ENCODE assay signal across 9 mouse cellular contexts in the genomic region with DNA sequence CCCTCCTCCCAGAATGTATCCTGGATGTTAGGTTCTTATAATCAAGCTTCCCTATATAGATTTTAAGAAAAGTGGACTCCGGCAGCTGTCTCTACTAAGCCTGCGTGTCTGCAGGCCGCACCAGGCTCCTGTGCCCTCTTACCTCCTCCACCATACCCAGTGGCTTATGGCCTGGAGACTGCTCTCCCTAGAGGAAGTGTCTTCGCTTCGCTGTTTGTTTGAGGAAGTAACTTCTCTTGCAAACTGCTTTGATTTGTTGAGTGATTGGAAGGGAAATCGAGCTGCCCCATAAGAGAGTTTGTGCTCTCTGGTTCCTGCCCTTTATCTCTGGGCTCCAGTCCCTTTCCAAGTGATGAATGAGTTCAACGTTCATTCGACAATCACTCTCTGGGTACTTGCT. TPM values are rescaled to one million over a fixed set of nuclear protein-coding genes. Genes with fewer than 3 reads are reported as not detected.
"Had no signal": no experiment of that assay in that cellular context is flagged by ENCODE, and none has a peak within 500 bp of the region (broad histone marks: within the 10 kb centered on the region; RNA-seq: fewer than 3 reads in every experiment).

No protein-coding gene starts in this region.

- ATAC-seq: liver, postnatal 0 days; midbrain, embryonic 16.5 days had no signal

- DNase-seq: liver, embryonic 13.5 days; liver, postnatal 0 days; midbrain, embryonic 14.5 days; right cerebral cortex, postnatal 14 days; thymus, adult 2 months; thymus, postnatal 25 days; thymus, postnatal 4 days had no signal

RNA-seq across cellular contexts. Expression of a gene that starts 33.8 kb away (rescaled TPM):
- total RNA-seq: neutrophil, adult 5-6 weeks had no signal
